Comparison of ENCODE assay signal across 8 mouse cellular contexts in the genomic region with DNA sequence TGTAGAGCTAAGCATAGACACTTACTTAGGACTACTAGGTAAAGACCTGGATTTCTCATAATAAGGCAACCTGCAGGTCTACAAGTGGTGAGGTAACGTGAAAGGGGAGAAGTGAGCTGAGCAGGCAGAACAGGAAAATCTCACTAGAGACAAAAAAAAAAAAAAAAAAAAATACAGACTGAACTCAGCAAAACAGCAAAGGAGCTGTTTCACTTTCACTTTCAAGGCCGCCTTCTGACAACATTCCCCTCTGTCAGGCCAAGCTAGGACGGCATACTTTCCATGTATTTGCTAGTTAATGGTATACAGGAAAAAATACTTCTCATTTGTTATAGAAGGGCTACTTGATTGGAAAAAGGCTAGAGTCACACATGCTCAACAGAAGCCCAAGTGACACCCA. TPM values are rescaled to one million over a fixed set of nuclear protein-coding genes. Genes with fewer than 3 reads are reported as not detected.
DNase-seq lines count a peak whose midpoint lies in the region; ATAC-seq lines count a peak whose summit lies in the region.
"Had no signal": no experiment of that assay in that cellular context is flagged by ENCODE, and none has a peak within 500 bp of the region (broad histone marks: within the 10 kb centered on the region; RNA-seq: fewer than 3 reads in every experiment).

No protein-coding gene starts in this region.

- peak; percentile 35 to 42 for DNase-seq in B cell, adult 2 months
- DNase-seq in MN1 (ENCODE audit: low spot score) = peak; percentile 54
- no peak for DNase-seq in forebrain, embryonic 11.5 days (ENCODE audit: low spot score)
- DNase-seq in embryo, embryonic 10.5 days (ENCODE audit: low spot score) = no peak
- no peak for DNase-seq in urinary bladder, postnatal 10 days (ENCODE audit: low spot score)

- H3K36me3 ChIP-seq in intestine, embryonic 15.5 days = no peaks in the 10 kb centered on the region
- H3K36me3 ChIP-seq in forebrain, embryonic 11.5 days (ENCODE audit: control insufficient read depth, insufficient read depth, low read length) = no peaks in the 10 kb centered on the region
- H3K36me3 ChIP-seq: midbrain, embryonic 12.5 days had no signal

- H3K4me1 ChIP-seq in intestine, embryonic 15.5 days (replicated peaks) = 0 out of 2 replicates have a peak, but pooled peaks cover 5% of the 10 kb centered on the region
- no peaks in the 10 kb centered on the region for H3K4me1 ChIP-seq in forebrain, embryonic 11.5 days (replicated peaks; ENCODE audit: control insufficient read depth, insufficient read depth, low read length)
- H3K4me1 ChIP-seq: midbrain, embryonic 12.5 days had no signal

- peak; percentile 39; the same call in 1 of the 2 replicates for ATAC-seq in intestine, embryonic 15.5 days
- ATAC-seq in megakaryocyte progenitor cell, adult 5-6 weeks (replicated peaks; ENCODE audit: poor library complexity) = peak; percentile 52
- no peak for ATAC-seq in forebrain, embryonic 11.5 days (replicated peaks; ENCODE audit: low FRiP score)

- no peaks in the 10 kb centered on the region for H3K27me3 ChIP-seq in intestine, embryonic 15.5 days (replicated peaks)
- no peaks in the 10 kb centered on the region for H3K27me3 ChIP-seq in forebrain, embryonic 11.5 days (ENCODE audit: control insufficient read depth, insufficient read depth, low read length)
- H3K27me3 ChIP-seq: midbrain, embryonic 12.5 days had no signal

- H3K27ac ChIP-seq in intestine, embryonic 15.5 days = 0 out of 2 replicates have a peak overlapping the region, but pooled peaks have one; percentile 4
- no peak overlapping the region for H3K27ac ChIP-seq in forebrain, embryonic 11.5 days (ENCODE audit: low read depth, low read length)
- H3K27ac ChIP-seq: midbrain, embryonic 12.5 days had no signal

- H3K4me3 ChIP-seq in intestine, embryonic 15.5 days (replicated peaks) = no peak overlapping the region
- H3K4me3 ChIP-seq in forebrain, embryonic 11.5 days (ENCODE audit: low read depth, low read length) = no peak overlapping the region
- H3K4me3 ChIP-seq: midbrain, embryonic 12.5 days had no signal

- H3K4me2 ChIP-seq in intestine, embryonic 15.5 days (replicated peaks) = peak overlapping the region; percentile 20; the same call in 1 of the 2 replicates
- no peak overlapping the region for H3K4me2 ChIP-seq in forebrain, embryonic 11.5 days (ENCODE audit: low read depth, low read length, severe bottlenecking)
- H3K4me2 ChIP-seq: midbrain, embryonic 12.5 days had no signal

- no peaks in the 10 kb centered on the region for H3K9me3 ChIP-seq in intestine, embryonic 15.5 days
- no peaks in the 10 kb centered on the region for H3K9me3 ChIP-seq in forebrain, embryonic 11.5 days (ENCODE audit: control insufficient read depth, low read length)
- H3K9me3 ChIP-seq: midbrain, embryonic 12.5 days had no signal

- no peak overlapping the region for H3K9ac ChIP-seq in intestine, embryonic 15.5 days
- no peak overlapping the region for H3K9ac ChIP-seq in forebrain, embryonic 11.5 days (ENCODE audit: low read length)
- H3K9ac ChIP-seq: midbrain, embryonic 12.5 days had no signal

- WGBS in intestine, embryonic 15.5 days = 35% methylated on average over 3 of the region's 3 CpGs
- WGBS in forebrain, embryonic 11.5 days = 79% methylated on average over 3 of the region's 3 CpGs

RNA-seq across cellular contexts. Expression of a gene that starts 10.0 kb away (rescaled TPM):
- polyA plus RNA-seq in intestine, embryonic 15.5 days (2015; fragmentation: Nextera tagmentation; extraction: Ambion mirVana) = 30.5 and 30.7 TPM in 2 replicates
- 211 and 215 TPM in 2 replicates for total RNA-seq in megakaryocyte progenitor cell, adult 5-6 weeks (2015)
- 118 and 129 TPM in 2 replicates for total RNA-seq in megakaryocyte progenitor cell, adult 5-6 weeks (2017)
- polyA plus RNA-seq in forebrain, embryonic 11.5 days (2014; fragmentation: Nextera tagmentation; extraction: Ambion mirVana) = 20.4 and 22.5 TPM in 2 replicates

Comparison
In these comparisons a context has a peak if more than half of its experiments do, and no peak if none do; other contexts are left out.
1. DNase-seq: peak in B cell, adult 2 months (2 of 2) and MN1 (single experiment); none in forebrain, embryonic 11.5 days (single experiment), embryo, embryonic 10.5 days (single experiment) and urinary bladder, postnatal 10 days (single experiment).